Mouse (Mus musculus) cerebellum, adult 11 months (tissue): ENCODE data around the gene Uck2.

Source experiments
- DNase-seq: peaks from one replicate; pipeline ENCODE4 v3.0.0; 2022

The Uck2 gene

GRCm38 (mm10) chr1:167205177-167205750 lies 79.9 kb downstream of the Uck2 start:
- DNase-seq, result no peak

- DNase-seq, result no peak
Measured at GRCm38 (mm10) chr1:167204421-167204820, 80.7 kb downstream of the Uck2 start.

GRCm38 (mm10) chr1:167194766-167195165 lies 90.4 kb downstream of the Uck2 start:
- DNase-seq, result peak; percentile 47

- DNase-seq, result no peak
Measured at GRCm38 (mm10) chr1:167187791-167188190, 97.3 kb downstream of the Uck2 start.

GRCm38 (mm10) chr1:167181919-167182616 lies 103.1 kb downstream of the Uck2 start:
- DNase-seq, result no peak
